Mouse (Mus musculus): ENCODE data around the gene Brd3os.

DNA sequence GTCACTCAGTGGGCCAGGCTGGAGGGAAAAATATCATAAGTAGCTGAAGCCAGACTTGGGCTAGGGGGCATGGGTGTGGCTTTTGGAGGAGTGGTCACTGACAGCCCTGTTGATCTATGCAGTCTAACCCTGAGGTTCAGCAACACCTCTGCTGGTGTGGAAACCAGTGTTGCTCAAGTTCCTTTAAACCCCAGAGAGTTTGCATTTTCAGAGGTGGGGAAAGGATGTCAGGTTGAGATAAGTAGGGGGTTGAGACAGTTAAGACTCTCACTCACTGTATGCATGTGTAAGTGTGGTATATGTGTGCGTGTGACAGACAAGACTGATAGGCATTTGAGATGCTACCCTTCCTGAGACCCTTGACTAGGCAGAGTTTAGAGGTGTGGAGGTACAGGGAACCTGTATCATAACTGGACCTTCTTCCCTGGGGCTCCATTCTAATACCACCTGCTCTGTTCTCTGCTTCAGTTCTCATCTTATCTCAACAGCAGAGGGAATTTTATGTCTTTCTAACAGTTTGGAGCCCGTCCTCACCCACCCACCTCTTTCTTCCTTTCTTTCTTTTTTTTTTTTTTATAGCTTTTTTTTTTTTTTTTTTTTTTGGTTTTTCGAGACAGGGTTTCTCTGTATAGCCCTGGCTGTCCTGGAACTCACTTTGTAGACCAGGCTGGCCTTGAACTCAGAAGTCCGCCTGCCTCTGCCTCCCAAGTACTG, 45.4 kb downstream of the Brd3os start:
- TF ChIP-seq CTCF (IDR thresholded peaks at IDR 0.05; ENCODE audit: low read depth): no peak
- no peak for TF ChIP-seq EP300 (IDR thresholded peaks at IDR 0.05; ENCODE audit: low read depth)
